Comparison of ENCODE assay signal across 8 mouse cellular contexts in the genomic region with DNA sequence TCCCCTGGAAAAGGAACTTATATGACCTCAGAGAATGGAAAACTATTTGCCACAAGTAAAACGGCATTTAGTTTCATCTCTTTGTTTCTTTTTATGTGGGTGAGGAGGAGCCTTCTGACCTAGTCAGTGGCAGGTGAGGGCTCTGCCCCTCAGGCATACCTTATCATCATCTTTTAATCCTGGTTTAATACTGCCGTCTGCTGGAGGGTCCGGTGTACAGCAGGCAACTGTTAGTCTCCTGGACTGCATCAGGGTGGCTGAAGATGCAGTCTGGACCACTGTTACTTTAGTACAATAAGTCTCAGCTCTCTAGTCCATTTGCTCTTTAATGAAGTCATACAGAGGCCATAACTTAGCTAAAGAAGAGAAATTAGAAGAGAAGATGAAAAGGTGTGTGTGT. TPM values are rescaled to one million over a fixed set of nuclear protein-coding genes. Genes with fewer than 3 reads are reported as not detected.
DNase-seq lines count a peak whose midpoint lies in the region; ATAC-seq and TF ChIP-seq lines count a peak whose summit lies in the region.

No protein-coding gene starts in this region.

- no peak overlapping the region for H3K9ac ChIP-seq in forebrain, postnatal 0 days

- TF ChIP-seq CTCF in cerebellum, adult 2 months (IDR thresholded peaks at IDR 0.05; ENCODE audit: borderline replicate concordance, insufficient read depth, low read depth, low read length), result peak; percentile 81
- peak; percentile 93 for TF ChIP-seq CTCF in forebrain, postnatal 0 days (IDR thresholded peaks at IDR 0.05; ENCODE audit: low read depth)
- peak; percentile 95 for TF ChIP-seq CTCF in kidney, adult 2 months (conservative IDR thresholded peaks at IDR 0.05; ENCODE audit: insufficient read depth, insufficient read length, low read depth, low read length)

- 0 out of 2 replicates have a peak, but pooled peaks cover 4% of the 10 kb centered on the region for H3K4me1 ChIP-seq in cerebellum, adult 2 months (ENCODE audit: control insufficient read depth, insufficient read depth, low read length)
- no peaks in the 10 kb centered on the region for H3K4me1 ChIP-seq in forebrain, postnatal 0 days (ENCODE audit: insufficient read depth)
- H3K4me1 ChIP-seq in kidney, adult 2 months (ENCODE audit: control insufficient read depth, insufficient read depth, low read length), result peaks cover 16% of the 10 kb centered on the region
- H3K4me1 ChIP-seq in limb, embryonic 10.5 days, result peaks cover 10% of the 10 kb centered on the region

- peak; percentile 66 for DNase-seq in urinary bladder, postnatal 14 days (ENCODE audit: low spot score)
- no peak for DNase-seq in urinary bladder, adult 2 months (ENCODE audit: low spot score)
- DNase-seq in cerebellum, adult 2 months, result peak; percentile 34 to 60
- peak; percentile 77 for DNase-seq in forebrain, postnatal 0 days
- DNase-seq in kidney, adult 2 months, result peak; percentile 70
- DNase-seq in limb, embryonic 10.5 days (ENCODE audit: low spot score), result peak; percentile 68
- DNase-seq in neural tube, embryonic 10.5 days (ENCODE audit: extremely low spot score, low spot score), result peak; percentile 70
- DNase-seq in thymus, postnatal 25 days, result peak; percentile 49

- H3K27ac ChIP-seq in cerebellum, adult 2 months (ENCODE audit: insufficient read depth, low read length), result no peak overlapping the region
- no peak overlapping the region for H3K27ac ChIP-seq in forebrain, postnatal 0 days (ENCODE audit: low read depth, low read length)
- no peak overlapping the region for H3K27ac ChIP-seq in kidney, adult 2 months (ENCODE audit: insufficient read depth, low read depth, low read length)
- no peak overlapping the region for H3K27ac ChIP-seq in limb, embryonic 10.5 days

- 17% methylated on average over 3 of the region's 3 CpGs for WGBS in cerebellum, adult 2 months
- 19% methylated on average over 3 of the region's 3 CpGs for WGBS in forebrain, postnatal 0 days
- WGBS in kidney, adult 2 months, result 12% methylated on average over 3 of the region's 3 CpGs
- 24% methylated on average over 3 of the region's 3 CpGs for WGBS in limb, embryonic 10.5 days

- H3K36me3 ChIP-seq in forebrain, postnatal 0 days (ENCODE audit: insufficient read depth), result no peaks in the 10 kb centered on the region
- no peaks in the 10 kb centered on the region for H3K36me3 ChIP-seq in kidney, adult 2 months (ENCODE audit: control insufficient read depth, insufficient read depth, low read length)
- no peaks in the 10 kb centered on the region for H3K36me3 ChIP-seq in limb, embryonic 10.5 days

- H3K4me3 ChIP-seq in cerebellum, adult 2 months (replicated peaks; ENCODE audit: insufficient read depth, low read depth, low read length), result no peak overlapping the region
- no peak overlapping the region for H3K4me3 ChIP-seq in forebrain, postnatal 0 days (ENCODE audit: low read depth, low read length)
- no peak overlapping the region for H3K4me3 ChIP-seq in kidney, adult 2 months (ENCODE audit: insufficient read depth, low read depth, low read length)
- no peak overlapping the region for H3K4me3 ChIP-seq in limb, embryonic 10.5 days

- peak; percentile 78 for ATAC-seq in forebrain, postnatal 0 days

- H3K27me3 ChIP-seq in cerebellum, adult 2 months (ENCODE audit: control insufficient read depth, insufficient read depth, low read length), result no peaks in the 10 kb centered on the region
- no peaks in the 10 kb centered on the region for H3K27me3 ChIP-seq in forebrain, postnatal 0 days (ENCODE audit: insufficient read depth, low read length)
- no peaks in the 10 kb centered on the region for H3K27me3 ChIP-seq in kidney, adult 2 months (replicated peaks; ENCODE audit: control insufficient read depth, insufficient read depth, low read length)
- no peaks in the 10 kb centered on the region for H3K27me3 ChIP-seq in limb, embryonic 10.5 days (ENCODE audit: low read depth, poor library complexity, severe bottlenecking)

- no peak overlapping the region for H3K4me2 ChIP-seq in forebrain, postnatal 0 days (ENCODE audit: low read depth)

- H3K9me3 ChIP-seq in forebrain, postnatal 0 days (ENCODE audit: low read length), result no peaks in the 10 kb centered on the region
- H3K9me3 ChIP-seq in limb, embryonic 10.5 days (replicated peaks), result no peaks in the 10 kb centered on the region

- no peak for TF ChIP-seq POLR2A in cerebellum, adult 2 months (IDR thresholded peaks at IDR 0.05; ENCODE audit: borderline replicate concordance, insufficient read depth, low read length)
- no peak for TF ChIP-seq POLR2A in kidney, adult 2 months (IDR thresholded peaks at IDR 0.05; ENCODE audit: low read depth, low read length)

RNA-seq across cellular contexts. Expression of a gene that starts 26.9 kb away (rescaled TPM):
- polyA plus RNA-seq in urinary bladder, adult 2 months (2012; rRNA removed), result not detected in 2 replicates
- polyA plus RNA-seq in cerebellum, adult 2 months (2012; rRNA removed), result not detected in 2 replicates
- not detected in 2 replicates for total RNA-seq in forebrain, postnatal 0 days (2014; rRNA removed)
- polyA plus RNA-seq in forebrain, postnatal 0 days (2015; fragmentation: Nextera tagmentation; extraction: Ambion mirVana), result not detected in 2 replicates
- 3.1 and 3.5 TPM in 2 replicates for polyA plus RNA-seq in kidney, adult 2 months (2012; rRNA removed)
- polyA plus RNA-seq in limb, embryonic 10.5 days (2016; fragmentation: Nextera tagmentation; extraction: Ambion mirVana), result not detected in 2 replicates
